Mouse (Mus musculus): ENCODE measurements around the gene Hypm.

Hypm gene

DNA sequence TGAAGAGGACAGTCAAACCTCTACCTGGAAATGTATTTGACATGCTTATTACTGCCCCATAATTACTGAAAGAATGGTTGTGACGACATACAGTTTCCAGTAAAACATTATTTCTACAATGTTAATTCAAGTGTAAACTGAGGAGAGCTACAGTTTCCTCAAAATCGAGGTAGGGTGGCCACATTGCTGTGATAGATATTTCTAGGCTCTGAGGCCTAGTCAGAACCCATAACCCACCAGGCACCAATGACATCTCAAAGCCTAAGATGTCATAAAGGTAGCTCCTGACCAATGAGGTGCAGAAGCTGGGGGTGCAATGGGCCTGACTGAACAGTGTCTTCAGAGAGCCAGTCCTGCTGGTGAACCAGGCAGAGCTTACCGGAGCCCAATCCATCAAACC is at the start of gene Hypm:
Hypm (plus strand) TSS at position 301 of the 400 bp plus-strand sequence.
- DNase-seq (ENCODE audit: low spot score) = no peak

DNA sequence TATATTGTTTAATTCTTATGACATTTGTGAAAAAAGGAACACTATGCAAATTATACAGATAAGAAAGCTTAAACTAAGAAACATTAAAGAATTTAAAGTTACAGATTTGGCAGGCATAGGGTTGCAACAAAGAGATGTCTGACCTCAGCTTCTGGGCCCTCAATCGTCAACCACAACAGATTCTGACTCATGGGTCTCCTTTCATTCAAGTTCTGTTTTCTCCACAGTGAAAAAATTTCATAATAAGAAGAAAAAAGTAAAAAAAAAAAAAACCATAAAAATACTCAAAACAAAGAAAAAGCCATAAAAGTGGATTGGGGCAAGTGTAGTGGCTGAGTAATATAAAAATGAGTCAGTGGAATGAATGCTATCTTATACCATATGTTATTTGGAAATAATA is 36.6 kb upstream of the Hypm start:
- DNase-seq (ENCODE audit: low spot score) = no peak

DNA sequence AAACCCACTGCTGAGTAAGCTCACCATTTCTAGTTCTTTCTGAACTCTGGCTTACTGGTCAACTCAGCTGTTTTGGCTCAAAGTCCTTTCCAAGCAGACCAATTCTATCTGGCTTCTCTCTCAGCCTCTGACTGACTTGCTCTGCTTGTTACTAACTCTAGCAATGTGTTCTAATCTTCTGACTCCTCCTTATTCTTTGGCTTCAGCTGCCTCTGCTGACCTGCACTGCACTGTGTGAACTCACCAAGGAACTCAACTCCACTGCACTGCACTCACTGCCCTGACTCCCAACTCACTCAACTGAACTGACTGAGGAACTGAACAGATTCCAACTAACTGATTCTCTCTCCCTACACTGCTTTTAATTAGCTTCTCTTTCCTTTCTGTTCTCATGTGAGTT is 34.3 kb upstream of the Hypm start:
- no peak for DNase-seq (ENCODE audit: low spot score)

DNA sequence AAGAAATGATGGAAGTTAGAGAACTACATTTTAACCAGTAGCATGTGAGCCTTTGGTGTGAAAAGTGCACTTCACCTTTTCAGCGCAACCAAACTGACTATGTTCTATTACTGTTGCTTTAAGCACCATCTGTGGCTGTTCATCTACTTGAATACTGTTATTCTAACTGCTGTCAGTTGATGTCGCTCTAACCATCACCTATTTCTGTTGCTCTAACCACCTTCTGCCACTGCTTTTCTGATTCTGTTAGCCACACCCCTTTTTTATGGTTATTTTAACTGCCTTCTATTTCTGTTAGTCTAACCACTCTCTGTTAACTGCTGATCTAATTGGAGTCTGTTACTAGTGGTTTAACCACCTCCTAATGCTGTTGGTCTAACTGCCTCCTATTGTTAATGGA is 11.9 kb upstream of the Hypm start:
- no peak for DNase-seq (ENCODE audit: low spot score)

DNA sequence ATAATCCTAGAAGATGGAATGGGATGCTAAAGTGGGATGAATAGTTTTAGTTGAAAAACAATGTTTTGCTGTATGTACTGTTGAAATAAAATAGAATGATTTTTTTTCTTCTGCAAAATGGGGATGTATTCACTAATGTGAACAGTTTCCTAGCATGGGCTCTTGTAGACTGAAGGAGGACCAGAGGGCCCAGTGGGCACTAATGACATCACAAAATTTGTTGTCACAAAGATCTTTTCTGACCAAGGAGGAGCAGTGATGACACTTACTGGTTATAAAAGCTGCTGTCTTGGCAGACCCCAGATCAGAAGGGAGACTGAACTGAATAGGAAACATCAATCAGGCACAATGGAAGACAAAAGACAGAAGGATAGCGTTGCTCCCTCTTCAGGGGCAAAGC is 2.7 kb downstream of the Hypm start, which contains the start of gene H2al3:
H2al3 (plus strand) TSS at position 301 of the 400 bp plus-strand sequence.
- DNase-seq (ENCODE audit: low spot score) = no peak

DNA sequence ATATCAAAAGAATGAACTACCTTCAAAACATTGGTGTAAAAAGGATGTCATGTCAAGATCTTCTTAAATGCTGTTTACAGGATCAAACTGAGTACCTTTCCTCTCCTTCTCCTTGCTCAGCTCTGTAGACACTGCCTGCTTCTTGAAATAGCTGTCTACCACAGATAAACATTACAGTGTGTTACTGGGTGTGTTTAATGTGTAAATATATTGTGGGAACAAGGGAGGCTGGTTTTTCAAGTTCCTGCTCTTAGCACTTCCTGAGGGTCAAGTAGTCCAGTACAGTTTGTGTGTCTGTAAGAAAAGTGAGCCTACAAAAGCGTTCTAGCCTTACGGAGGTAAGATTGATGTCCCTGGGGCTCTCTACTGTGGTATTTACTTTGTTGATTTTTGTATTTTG is 15.1 kb downstream of the Hypm start:
- no peak for DNase-seq (ENCODE audit: low spot score)

DNA sequence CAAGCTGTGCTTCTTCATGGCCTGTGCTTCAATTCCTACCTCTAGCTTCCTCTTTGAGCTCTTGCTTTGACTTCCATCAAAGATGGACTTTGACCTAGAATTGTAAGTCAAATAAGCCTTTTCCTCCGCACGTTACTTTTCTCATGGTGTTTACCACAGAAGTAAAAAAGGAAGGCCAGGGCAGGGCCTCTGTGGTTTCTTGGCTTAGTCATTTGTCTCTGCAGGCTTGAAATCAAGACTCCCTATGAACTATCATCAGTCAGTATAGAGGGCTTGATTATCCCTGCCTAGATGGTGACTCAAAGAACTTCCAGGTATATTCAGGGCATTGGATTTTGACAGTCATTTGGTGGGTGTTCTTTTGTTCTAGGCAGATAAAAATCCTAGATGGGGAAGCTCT is 28.8 kb downstream of the Hypm start:
- DNase-seq (ENCODE audit: low spot score) = no peak

DNA sequence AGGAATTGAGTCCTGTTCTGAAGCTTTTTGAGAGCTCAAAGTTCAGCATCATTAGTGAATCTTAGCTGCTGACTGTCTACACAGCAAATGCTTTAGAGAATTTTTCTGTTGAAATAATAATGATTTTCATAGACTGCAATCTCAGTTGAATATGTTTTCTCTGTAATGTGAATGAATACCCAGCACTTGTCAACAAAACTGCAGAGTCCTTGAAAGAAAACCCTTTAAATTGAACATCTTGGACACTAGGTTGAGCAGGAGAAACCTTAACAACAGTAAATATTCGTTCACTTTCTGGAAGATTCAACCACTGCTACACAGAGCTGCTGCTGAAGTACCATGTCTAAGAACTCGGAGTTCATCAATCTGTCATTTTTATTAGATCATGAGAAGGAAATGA is 38.6 kb downstream of the Hypm start, which contains the start of gene Sytl5:
Sytl5 (plus strand) TSS at position 301 of the 400 bp plus-strand sequence.
- DNase-seq (ENCODE audit: low spot score) = no peak
